Mouse (Mus musculus) Patski (cell line): ENCODE results near the gene Lrrc66. TPM values are rescaled to one million over a fixed set of nuclear protein-coding genes. Genes with fewer than 3 reads are reported as not detected.
"Not testable (repeated sequence)": the region's sequence is repeated elsewhere in the genome, so short reads cannot be mapped to it uniquely, and the experiment has no call there.

Experiments used
- ATAC-seq: fragments of 100-300 bp; one replicate; pipeline ENCODE4 v1.8.0; 2021
- CTCF ChIA-PET: fragments of 350-600 bp; sonication (Branson Sonifier 250); formaldehyde crosslinking; loops from one replicate; lab custom pipeline; 2022; ENCODE audit warnings: inconsistent platforms; lab: Charles Lee
- POLR2A ChIA-PET: fragments of 350-600 bp; sonication (Branson Sonifier 250); formaldehyde crosslinking; loops from one replicate; lab custom pipeline; 2022; ENCODE audit warnings: antibody characterized with exemption, inconsistent platforms; lab: Charles Lee
- DNase-seq: peaks from one replicate; pipeline ENCODE4 v3.0.0-alpha.2; 2011; ENCODE audit warnings: low read depth, low spot score
- H3K27me3 ChIP-seq: fragments of 371-371 bp; one replicate; pipeline ENCODE4 v1.5.1; 2021
- CTCF ChIP-seq: fragments of 100-300 bp; IDR thresholded peaks from one replicate; pipeline ENCODE4 v1.5.1; 2021
- in situ Hi-C: fragments of 300-500 bp; cut with MboI; formaldehyde crosslinking; loops from 3 replicates; pipeline ENCODE4 v1.11.1; 2018; ENCODE audit warnings: low pct_unique_long_range_greater_than_20kb, mixed read lengths
- polyA plus RNA-seq: library from polyadenylated mRNA; unstranded; gene quantifications from one replicate; pipeline ENCODE4 v1.2.3, GENCODE M21; 2021

Lrrc66 gene
- polyA plus RNA-seq, 1 experiment from 2014 or later = not detected

GRCm38 (mm10) chr5:73586597-73586996 lies 45.7 kb downstream of the Lrrc66 start:
- H3K27me3 ChIP-seq = no peaks in the 10 kb centered on the region
- CTCF ChIA-PET = no interaction called here
- POLR2A ChIA-PET = no interaction called here
- DNase-seq (no peak), ATAC-seq (no peak)
- in situ Hi-C loops = no loop called here
- no peak for TF ChIP-seq CTCF

- H3K27me3 ChIP-seq = no peaks in the 10 kb centered on the region
- ChIA-PET POLR2A (no interaction called here), CTCF (interaction anchor here (0.8 to 1.2 kb wide), 2 partner anchors 26 to 52 kb away, joined by 3 read pairs; no protein-coding TSS in a partner anchor)
- ATAC-seq (no peak), DNase-seq (no peak)
- in situ Hi-C loops = no loop called here
- no peak for TF ChIP-seq CTCF
Observed at GRCm38 (mm10) chr5:73585212-73586115, 46.9 kb downstream of the Lrrc66 start.

- DNase-seq, H3K27me3 ChIP-seq, in situ Hi-C loops, ATAC-seq: not testable (repeated sequence)
- CTCF ChIA-PET = interaction anchor here (1.3 kb wide), 1 partner anchor 12 kb away, joined by 3 read pairs; no protein-coding TSS in a partner anchor
- POLR2A ChIA-PET = interaction anchor here (0.7 kb wide), 1 partner anchor 40 kb away, joined by 5 read pairs; no protein-coding TSS in a partner anchor
Observed at GRCm38 (mm10) chr5:73584011-73584410, 48.3 kb downstream of the Lrrc66 start.

- POLR2A ChIA-PET = no interaction called here
- no peak for ATAC-seq
Observed at GRCm38 (mm10) chr5:73578131-73578530, 54.2 kb downstream of the Lrrc66 start.

GRCm38 (mm10) chr5:73576708-73577107 lies 55.6 kb downstream of the Lrrc66 start:
- ATAC-seq (no peak), DNase-seq (no peak)
- no peaks in the 10 kb centered on the region for H3K27me3 ChIP-seq
- in situ Hi-C loops = no loop called here
- CTCF ChIA-PET = interaction anchor here (1.2 kb wide), 1 partner anchor 61 kb away, joined by 4 read pairs; no protein-coding TSS in a partner anchor
- POLR2A ChIA-PET = no interaction called here
- no peak for TF ChIP-seq CTCF

More at GRCm38 (mm10) chr5:73578131-73578530, 54.2 kb downstream of the Lrrc66 start:
- H3K27me3 ChIP-seq = no peaks in the 10 kb centered on the region
- in situ Hi-C loops = no loop called here
- CTCF ChIA-PET = interaction anchor here (1.1 kb wide), 1 partner anchor 18 kb away, joined by 3 read pairs; no protein-coding TSS in a partner anchor
- TF ChIP-seq CTCF = no peak
- DNase-seq = no peak

GRCm38 (mm10) chr5:73574616-73575015 lies 57.7 kb downstream of the Lrrc66 start:
- no peaks in the 10 kb centered on the region for H3K27me3 ChIP-seq
- in situ Hi-C loops = no loop called here
- POLR2A ChIA-PET = no interaction called here
- ATAC-seq = no peak
- CTCF ChIA-PET = no interaction called here
- TF ChIP-seq CTCF = no peak
- no peak for DNase-seq

- in situ Hi-C loops = no loop called here
- ATAC-seq = no peak
- TF ChIP-seq CTCF = no peak
- CTCF ChIA-PET = interaction anchor here (1.1 kb wide), 1 partner anchor 23 kb away, joined by 5 read pairs; no protein-coding TSS in a partner anchor
- H3K27me3 ChIP-seq = no peaks in the 10 kb centered on the region
- POLR2A ChIA-PET = no interaction called here
- no peak for DNase-seq
Observed at GRCm38 (mm10) chr5:73573789-73574188, 58.5 kb downstream of the Lrrc66 start.

GRCm38 (mm10) chr5:73572846-73573245 lies 59.5 kb downstream of the Lrrc66 start:
- no peak for TF ChIP-seq CTCF
- no peaks in the 10 kb centered on the region for H3K27me3 ChIP-seq
- POLR2A ChIA-PET = no interaction called here
- CTCF ChIA-PET = interaction anchor here (1.0 to 1.2 kb wide), 3 partner anchors 11 to 28 kb away, joined by 3 to 5 read pairs (median 3); no protein-coding TSS in a partner anchor
- DNase-seq (no peak), ATAC-seq (no peak)
- in situ Hi-C loops = no loop called here

GRCm38 (mm10) chr5:73571395-73572156 lies 60.8 kb downstream of the Lrrc66 start:
- POLR2A ChIA-PET = no interaction called here
- no peak for ATAC-seq
- CTCF ChIA-PET = interaction anchor here (1.2 to 1.6 kb wide), 3 partner anchors 12 to 31 kb away, joined by 3 to 4 read pairs (median 4); no protein-coding TSS in a partner anchor
- in situ Hi-C loops = no loop called here
- H3K27me3 ChIP-seq = no peaks in the 10 kb centered on the region
- no peak for DNase-seq
- TF ChIP-seq CTCF = no peak

GRCm38 (mm10) chr5:73569181-73569580 lies 63.1 kb downstream of the Lrrc66 start:
- TF ChIP-seq CTCF = no peak
- ATAC-seq (no peak), DNase-seq (no peak)
- POLR2A ChIA-PET = interaction anchor here (0.6 kb wide), 1 partner anchor 56 kb away, joined by 3 read pairs; no protein-coding TSS in a partner anchor
- CTCF ChIA-PET = interaction anchor here (0.9 to 1.3 kb wide), 2 partner anchors 27 to 65 kb away, joined by 3 read pairs; no protein-coding TSS in a partner anchor
- H3K27me3 ChIP-seq = no peaks in the 10 kb centered on the region
- in situ Hi-C loops = no loop called here
